Mouse (Mus musculus) lung, postnatal 0 days (tissue): ENCODE measurements around the gene Nudt19. TPM values are rescaled to one million over a fixed set of nuclear protein-coding genes. Genes with fewer than 3 reads are reported as not detected.

Experiments
- ATAC-seq: fragments of 200-750 bp; cut with Nextera tagmentation; 2 replicates; pipeline ENCODE4 v1.8.0; 2017; ENCODE audit warnings: moderate library complexity
- DNase-seq: peaks from one replicate; pipeline ENCODE4 v3.0.0-alpha.2; 2016; ENCODE audit warnings: low spot score
- H3K27ac ChIP-seq: fragments of 300-500 bp; sonication (generic); 2 replicates; pipeline ENCODE4 v1.5.1; 2014; ENCODE audit warnings: antibody characterized with exemption, mild to moderate bottlenecking, low read length, mixed read lengths
- H3K27me3 ChIP-seq: fragments of 300-500 bp; sonication (generic); replicated peaks from 2 replicates; pipeline ENCODE4 v1.6.1; 2014; ENCODE audit warnings: low read length, mixed read lengths; ENCODE audit not compliant: insufficient read depth
- H3K36me3 ChIP-seq: fragments of 300-500 bp; sonication (generic); 2 replicates; pipeline ENCODE4 v1.6.1; 2014; ENCODE audit warnings: low read length, mixed read lengths; ENCODE audit not compliant: insufficient read depth
- H3K4me1 ChIP-seq: fragments of 300-500 bp; sonication (generic); 2 replicates; pipeline ENCODE4 v1.6.1; 2014; ENCODE audit warnings: antibody characterized with exemption, low read depth, low read length, mixed read lengths; ENCODE audit not compliant: insufficient read depth
- H3K4me2 ChIP-seq: fragments of 300-500 bp; sonication (generic); replicated peaks from 2 replicates; pipeline ENCODE4 v1.6.1; 2014; ENCODE audit warnings: low read depth, mild to moderate bottlenecking, low read length, moderate library complexity, mixed read lengths
- H3K4me3 ChIP-seq: fragments of 300-500 bp; sonication (generic); 2 replicates; pipeline ENCODE4 v1.5.1; 2014; ENCODE audit warnings: low read depth, low read length
- H3K9ac ChIP-seq: fragments of 300-500 bp; sonication (generic); replicated peaks from 2 replicates; pipeline ENCODE4 v1.6.1; 2014; ENCODE audit warnings: low read depth, mild to moderate bottlenecking
- H3K9me3 ChIP-seq: fragments of 300-500 bp; sonication (generic); 2 replicates; pipeline ENCODE4 v1.6.1; 2016; ENCODE audit warnings: low read length, mixed read lengths
- CTCF ChIP-seq: IDR thresholded peaks from 2 replicates; pipeline ENCODE4 v1.5.1; 2016; ENCODE audit warnings: antibody characterized with exemption, mild to moderate bottlenecking
- EP300 ChIP-seq: IDR thresholded peaks from 2 replicates; pipeline ENCODE4 v1.6.1; 2016; ENCODE audit warnings: antibody characterized with exemption, mild to moderate bottlenecking, control low read depth
- WGBS: fragments of 180-500 bp; shearing (Covaris S2); extraction: QIAGEN DNeasy Blood & Tissue Kit; methylation state at CpG from one replicate; pipeline ENCODE4 v1.1.7; 2014; 5-methylcytosine and 5-hydroxymethylcytosine counted together
- polyA plus RNA-seq: library from polyadenylated mRNA; unstranded; fragments of >200 nt; fragmentation: Nextera tagmentation; extraction: Ambion mirVana; gene quantifications from 2 replicates; pipeline ENCODE4 v1.2.1, GENCODE M21; 2015

The Nudt19 gene
- polyA plus RNA-seq, 1 experiment from 2014 or later, result 30.5 TPM

- no peak overlapping the region for H3K4me2 ChIP-seq
- 71% methylated on average over 7 of the region's 7 CpGs for WGBS
- ATAC-seq (no peak), DNase-seq (no peak)
- no peak for TF ChIP-seq EP300
- TF ChIP-seq CTCF, result no peak
- H3K4me1 ChIP-seq, result peaks cover 8% of the 10 kb centered on the region; the same call in 1 of the 2 replicates
- no peaks in the 10 kb centered on the region for H3K9me3 ChIP-seq
- H3K4me3 ChIP-seq, result no peak overlapping the region
- H3K36me3 ChIP-seq, result peaks cover 10% of the 10 kb centered on the region
- H3K9ac ChIP-seq, result no peak overlapping the region
- H3K27me3 ChIP-seq, result peaks cover 2% of the 10 kb centered on the region; the same call in 1 of the 2 replicates
- no peak overlapping the region for H3K27ac ChIP-seq
Observed at GRCm38 (mm10) chr7:35589485-35589884, 33.4 kb upstream of the Nudt19 start.

DNA sequence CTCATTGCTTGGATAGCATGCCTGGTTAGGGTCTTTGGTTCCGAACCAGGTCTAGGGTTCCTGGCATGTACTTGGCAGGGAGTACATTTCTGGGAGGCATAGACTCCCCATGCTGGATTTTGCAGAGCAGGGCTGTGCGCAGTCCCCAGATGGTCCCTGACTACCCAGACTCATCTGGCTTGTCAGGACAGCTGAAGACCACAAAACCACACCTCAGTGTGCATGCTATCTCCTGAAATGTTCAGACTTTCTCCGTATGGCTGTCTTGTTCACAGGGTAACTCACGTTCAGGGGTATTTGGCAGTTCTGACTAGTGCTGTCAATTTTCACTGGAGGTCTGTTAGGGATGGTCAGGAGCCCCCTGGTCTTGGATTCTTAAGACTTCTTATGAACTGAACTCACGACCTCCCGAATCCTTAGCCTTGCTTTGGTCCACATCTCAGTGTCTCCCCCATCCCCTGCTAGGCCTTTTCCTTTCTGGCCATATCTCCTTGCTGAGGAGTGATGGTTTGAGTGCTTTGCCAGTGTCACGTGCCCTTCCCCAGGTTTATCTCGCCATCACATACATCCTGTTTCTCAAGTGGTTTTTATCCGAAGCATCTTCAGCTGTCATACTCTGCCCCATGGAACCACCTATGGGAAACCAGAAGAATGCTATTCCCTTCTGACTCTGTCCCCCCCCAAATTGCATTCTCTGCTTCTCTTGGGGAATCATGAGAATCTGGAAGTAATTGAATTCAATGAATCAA is 32.8 kb upstream of the Nudt19 start:
- H3K4me2 ChIP-seq, result no peak overlapping the region
- peaks cover 10% of the 10 kb centered on the region; the same call in 1 of the 2 replicates for H3K36me3 ChIP-seq
- H3K27ac ChIP-seq, result no peak overlapping the region
- 65% methylated on average over 9 of the region's 9 CpGs for WGBS
- H3K9ac ChIP-seq, result no peak overlapping the region
- H3K4me1 ChIP-seq, result peaks cover 8% of the 10 kb centered on the region; the same call in 1 of the 2 replicates
- no peaks in the 10 kb centered on the region for H3K9me3 ChIP-seq
- TF ChIP-seq EP300 (no peak), CTCF (no peak)
- peaks cover 9% of the 10 kb centered on the region for H3K27me3 ChIP-seq
- no peak for DNase-seq
- no peak overlapping the region for H3K4me3 ChIP-seq
- ATAC-seq, result no peak

- ATAC-seq, result no peak
- Histone ChIP-seq H3K27me3 (peaks cover 14% of the 10 kb centered on the region), H3K9ac (no peak overlapping the region), H3K9me3 (no peaks in the 10 kb centered on the region), H3K4me1 (peaks cover 8% of the 10 kb centered on the region; the same call in 1 of the 2 replicates), H3K4me3 (no peak overlapping the region), H3K4me2 (no peak overlapping the region), H3K27ac (no peak overlapping the region), H3K36me3 (no peaks in the 10 kb centered on the region)
- WGBS, result 61% methylated on average over 5 of the region's 5 CpGs
- DNase-seq, result no peak
- TF ChIP-seq EP300, result no peak
- no peak for TF ChIP-seq CTCF
Observed at GRCm38 (mm10) chr7:35587728-35588127, 31.6 kb upstream of the Nudt19 start.

DNA sequence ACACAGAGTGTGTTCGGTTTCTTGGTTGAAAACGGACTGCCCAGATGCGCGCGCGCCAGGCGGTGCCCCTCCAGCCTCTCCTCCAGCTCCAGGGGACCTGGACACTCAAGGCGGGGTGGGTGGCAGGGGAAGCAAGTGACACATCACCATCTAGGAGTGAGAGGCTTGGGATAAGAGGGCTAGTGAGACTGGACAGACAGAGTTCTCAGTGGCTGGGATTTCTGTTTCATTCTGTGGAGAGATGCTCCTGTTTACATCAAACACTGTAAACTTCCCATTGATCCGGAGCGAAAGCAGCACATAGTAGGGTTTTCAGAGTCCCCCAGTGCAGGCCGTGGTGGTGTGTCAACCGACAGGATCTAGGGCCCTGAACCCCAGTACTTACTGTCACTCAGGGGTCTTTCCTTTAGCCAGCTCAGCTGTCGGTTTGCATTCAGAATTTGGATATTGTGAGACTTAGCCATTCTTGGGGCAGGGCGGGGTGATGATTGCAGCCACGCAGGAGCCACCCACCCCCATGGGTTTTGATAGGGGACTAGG is 30.9 kb upstream of the Nudt19 start:
- H3K27me3 ChIP-seq, result peaks cover 14% of the 10 kb centered on the region
- 16% methylated on average over 15 of the region's 15 CpGs for WGBS
- H3K9ac ChIP-seq, result peak overlapping the region; percentile 39; the same call in 1 of the 2 replicates
- no peak for TF ChIP-seq EP300
- TF ChIP-seq CTCF, result no peak
- peak overlapping the region; percentile 91 for H3K4me3 ChIP-seq
- no peaks in the 10 kb centered on the region for H3K36me3 ChIP-seq
- peaks cover 8% of the 10 kb centered on the region; the same call in 1 of the 2 replicates for H3K4me1 ChIP-seq
- no peak for ATAC-seq
- peak overlapping the region; percentile 95 for H3K4me2 ChIP-seq
- DNase-seq, result no peak
- no peaks in the 10 kb centered on the region for H3K9me3 ChIP-seq
- H3K27ac ChIP-seq, result no peak overlapping the region

DNA sequence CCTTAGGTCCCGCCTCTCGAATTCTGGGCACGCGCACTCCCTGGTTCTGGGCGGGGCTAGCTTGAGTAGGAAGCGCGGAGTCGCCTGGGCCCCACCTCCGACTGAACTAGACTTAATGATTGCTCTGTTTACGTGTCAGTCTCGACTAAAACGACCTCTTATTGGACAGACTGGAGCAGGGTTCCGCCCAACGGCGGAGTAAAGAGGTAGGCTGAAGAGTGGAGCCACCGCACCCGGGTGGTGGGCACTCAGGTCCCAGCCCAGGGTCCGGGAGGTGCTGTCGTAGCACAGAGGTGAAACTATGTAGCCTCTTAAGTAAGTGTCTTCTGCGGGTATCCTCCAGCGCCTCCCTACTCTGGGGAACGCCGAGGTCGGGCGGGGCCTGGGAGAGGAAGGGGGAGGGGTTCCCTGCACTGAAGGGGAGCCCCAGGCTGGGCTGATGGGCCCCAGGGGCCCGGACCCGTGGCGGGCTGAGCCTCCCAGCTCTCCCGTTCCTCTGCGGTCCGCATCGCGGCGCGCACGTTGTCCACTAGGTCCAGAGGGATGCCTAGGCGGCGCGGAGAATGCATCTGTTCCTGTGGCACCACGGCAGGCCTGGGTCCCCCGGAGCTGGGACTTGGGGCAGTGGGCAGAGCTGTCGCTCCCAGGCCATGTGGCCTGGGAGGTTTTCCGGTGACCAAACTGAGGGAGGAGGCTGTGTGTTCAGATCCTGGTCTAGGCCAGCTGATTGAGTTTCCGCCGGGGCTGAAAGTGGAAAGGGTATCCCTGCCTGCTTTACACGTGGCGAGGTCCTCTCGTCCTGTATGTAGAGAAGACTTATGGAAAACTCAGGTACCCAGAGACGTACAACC is 30.2 kb upstream of the Nudt19 start, which contains the start of gene Ankrd27:
Gene Ankrd27, plus strand, starts transcription at position 190 of the 851 bp plus-strand sequence.
- H3K9ac ChIP-seq, result peak within 1 kb of the TSS; percentile 39
- no peak within 1 kb of the TSS for H3K27ac ChIP-seq
- under 1% methylated on average over 45 of the region's 49 CpGs for WGBS
- peak; percentile 98 for DNase-seq
- no peaks in the 10 kb centered on the region for H3K36me3 ChIP-seq
- peak within 1 kb of the TSS; percentile 95 for H3K4me2 ChIP-seq
- TF ChIP-seq EP300 (no peak), CTCF (0 out of 2 replicates have a peak, but pooled peaks have one; percentile 2)
- peaks cover 19% of the 10 kb centered on the region for H3K27me3 ChIP-seq
- H3K9me3 ChIP-seq, result no peaks in the 10 kb centered on the region
- peak; percentile 99 for ATAC-seq
- H3K4me3 ChIP-seq, result peak within 1 kb of the TSS; percentile 91
- peaks cover 8% of the 10 kb centered on the region; the same call in 1 of the 2 replicates for H3K4me1 ChIP-seq
